Mouse (Mus musculus): Measurements from ENCODE around the gene Elmod1. TPM values are rescaled to one million over a fixed set of nuclear protein-coding genes. Genes with fewer than 3 reads are reported as not detected.
"Not testable (repeated sequence)": the region's sequence is repeated elsewhere in the genome, so short reads cannot be mapped to it uniquely, and the experiment has no call there.

Elmod1 gene
- polyA plus RNA-seq (2014; fragmentation: Nextera tagmentation; extraction: Ambion mirVana) = 2.6 and 3.6 TPM in 2 replicates

DNA sequence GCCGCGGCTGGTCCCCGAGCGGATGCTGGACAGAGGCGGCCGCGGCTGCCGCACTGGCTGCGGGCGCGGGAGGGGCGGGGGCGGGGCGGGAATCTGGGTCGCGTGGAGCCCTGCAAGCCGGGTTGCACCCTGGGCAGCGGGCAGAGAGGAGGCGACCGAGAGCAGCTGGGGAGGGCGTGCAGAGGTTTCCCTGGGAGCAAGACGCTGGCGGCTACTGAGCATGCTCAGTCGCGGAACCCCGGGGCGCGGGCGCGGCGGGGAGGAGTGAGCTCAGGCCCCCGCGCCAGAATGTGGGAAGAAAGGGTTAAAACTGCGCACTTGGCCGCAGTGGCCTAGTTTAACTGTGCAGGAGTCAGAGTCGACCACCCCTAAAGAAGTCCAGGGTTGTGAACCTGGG is at the start of gene Elmod1:
Elmod1 (minus strand) TSS at position 180 of the 397 bp plus-strand sequence.
- Histone ChIP-seq H3K27ac (ENCODE audit: low read depth, low read length) (peak within 1 kb of the TSS; percentile 48), H3K27me3 (ENCODE audit: control insufficient read depth, insufficient read depth, low read length) (peaks cover 7% of the 10 kb centered on the region; the same call in 1 of the 2 replicates), H3K36me3 (ENCODE audit: control insufficient read depth, insufficient read depth, low read length) (no peaks in the 10 kb centered on the region), H3K4me2 (replicated peaks; ENCODE audit: low read depth, low read length) (peak within 1 kb of the TSS; percentile 87), H3K9me3 (ENCODE audit: control insufficient read depth, low read length) (no peaks in the 10 kb centered on the region), H3K4me1 (replicated peaks; ENCODE audit: control insufficient read depth, insufficient read depth, low read length) (no peaks in the 10 kb centered on the region), H3K4me3 (ENCODE audit: low read depth, low read length) (peak within 1 kb of the TSS; percentile 69), H3K9ac (ENCODE audit: low read depth, low read length) (peak within 1 kb of the TSS; percentile 64)
- ATAC-seq (ENCODE audit: low FRiP score) (peak; percentile 91), DNase-seq (ENCODE audit: low spot score) (no peak)
- whole genome bisulfite sequencing = under 1% methylated on average over 33 of the region's 36 CpGs

GRCm38 (mm10) chr9:54022795-54023194 is 47.7 kb upstream of the Elmod1 start:
- WGBS = 85% methylated on average over 3 of the region's 3 CpGs
- no peak overlapping the region for H3K4me2 ChIP-seq (replicated peaks; ENCODE audit: low read depth, low read length)
- H3K9ac ChIP-seq (ENCODE audit: low read depth, low read length) = no peak overlapping the region
- ATAC-seq (ENCODE audit: low FRiP score) (no peak), DNase-seq (ENCODE audit: low spot score) (no peak)
- H3K9me3 ChIP-seq (ENCODE audit: control insufficient read depth, low read length) = no peaks in the 10 kb centered on the region
- no peaks in the 10 kb centered on the region for H3K4me1 ChIP-seq (replicated peaks; ENCODE audit: control insufficient read depth, insufficient read depth, low read length)
- no peaks in the 10 kb centered on the region for H3K36me3 ChIP-seq (ENCODE audit: control insufficient read depth, insufficient read depth, low read length)
- H3K4me3 ChIP-seq (ENCODE audit: low read depth, low read length) = no peak overlapping the region
- H3K27me3 ChIP-seq (ENCODE audit: control insufficient read depth, insufficient read depth, low read length) = no peaks in the 10 kb centered on the region
- no peak overlapping the region for H3K27ac ChIP-seq (ENCODE audit: low read depth, low read length)

DNA sequence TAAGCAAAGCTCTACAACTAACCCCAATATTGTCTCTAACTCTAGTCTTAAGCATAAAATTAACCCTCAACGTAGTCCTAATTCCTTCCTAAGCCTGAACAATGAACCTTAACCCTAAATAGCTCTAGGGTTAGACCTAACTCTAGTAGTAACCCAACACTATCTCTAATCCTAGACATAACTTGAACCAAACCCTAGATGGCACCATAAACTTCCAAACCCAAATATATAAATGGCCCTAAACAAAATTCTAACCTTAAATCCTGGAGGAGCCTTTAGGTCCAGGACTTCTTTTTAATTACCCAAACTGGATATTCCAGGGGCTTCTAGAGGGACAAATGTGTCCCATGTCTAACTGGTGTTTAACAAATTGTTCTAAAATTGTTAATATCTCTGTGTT is 19.4 kb upstream of the Elmod1 start:
- no peak overlapping the region for H3K9ac ChIP-seq (ENCODE audit: low read depth, low read length)
- H3K36me3 ChIP-seq (ENCODE audit: control insufficient read depth, insufficient read depth, low read length) = no peaks in the 10 kb centered on the region
- no peaks in the 10 kb centered on the region for H3K27me3 ChIP-seq (ENCODE audit: control insufficient read depth, insufficient read depth, low read length)
- ATAC-seq (ENCODE audit: low FRiP score) = no peak
- no peak overlapping the region for H3K4me2 ChIP-seq (replicated peaks; ENCODE audit: low read depth, low read length)
- 67% methylated on average over 1 of the region's 1 CpGs for WGBS
- H3K4me3 ChIP-seq (ENCODE audit: low read depth, low read length) = no peak overlapping the region
- no peaks in the 10 kb centered on the region for H3K4me1 ChIP-seq (replicated peaks; ENCODE audit: control insufficient read depth, insufficient read depth, low read length)
- no peaks in the 10 kb centered on the region for H3K9me3 ChIP-seq (ENCODE audit: control insufficient read depth, low read length)
- H3K27ac ChIP-seq (ENCODE audit: low read depth, low read length) = no peak overlapping the region
- no peak for DNase-seq (ENCODE audit: low spot score)

GRCm38 (mm10) chr9:53992567-53992966 is 17.5 kb upstream of the Elmod1 start:
- not testable (repeated sequence) for DNase-seq (ENCODE audit: low spot score); H3K9me3 ChIP-seq (ENCODE audit: control insufficient read depth, low read length); ATAC-seq (ENCODE audit: low FRiP score); H3K27me3 ChIP-seq (ENCODE audit: control insufficient read depth, insufficient read depth, low read length); H3K4me1 ChIP-seq (replicated peaks; ENCODE audit: control insufficient read depth, insufficient read depth, low read length); H3K9ac ChIP-seq (ENCODE audit: low read depth, low read length); H3K36me3 ChIP-seq (ENCODE audit: control insufficient read depth, insufficient read depth, low read length); H3K27ac ChIP-seq (ENCODE audit: low read depth, low read length); H3K4me3 ChIP-seq (ENCODE audit: low read depth, low read length); H3K4me2 ChIP-seq (replicated peaks; ENCODE audit: low read depth, low read length)

DNA sequence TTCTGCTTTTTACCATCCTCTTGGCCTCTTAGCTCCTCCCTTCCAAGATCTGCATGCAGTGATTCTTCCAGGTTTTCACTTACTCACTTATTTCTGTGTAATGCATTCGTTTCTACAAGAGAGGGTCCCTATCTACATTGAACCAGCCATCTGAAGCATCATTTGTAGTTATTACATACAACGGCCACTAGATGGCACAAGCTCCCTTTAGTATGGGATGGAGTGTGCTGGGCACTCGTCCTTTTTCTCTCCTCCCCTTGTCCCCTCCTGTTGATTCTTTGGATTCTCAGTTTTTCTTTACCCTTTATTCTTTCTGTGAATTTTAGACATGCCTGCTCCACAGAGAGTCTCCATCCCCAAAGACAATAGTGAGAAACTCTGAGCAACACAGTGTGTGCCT is 15.8 kb upstream of the Elmod1 start:
- ATAC-seq (ENCODE audit: low FRiP score) = peak; percentile 56; the same call in 1 of the 2 replicates

GRCm38 (mm10) chr9:53986972-53987371 is 11.9 kb upstream of the Elmod1 start:
- H3K36me3 ChIP-seq (ENCODE audit: control insufficient read depth, insufficient read depth, low read length) = no peaks in the 10 kb centered on the region
- H3K9ac ChIP-seq (ENCODE audit: low read depth, low read length) = no peak overlapping the region
- ATAC-seq (ENCODE audit: low FRiP score) (no peak), DNase-seq (ENCODE audit: low spot score) (peak; percentile 38)
- H3K4me1 ChIP-seq (replicated peaks; ENCODE audit: control insufficient read depth, insufficient read depth, low read length) = no peaks in the 10 kb centered on the region
- H3K4me3 ChIP-seq (ENCODE audit: low read depth, low read length) = no peak overlapping the region
- no peak overlapping the region for H3K27ac ChIP-seq (ENCODE audit: low read depth, low read length)
- H3K4me2 ChIP-seq (replicated peaks; ENCODE audit: low read depth, low read length) = no peak overlapping the region
- WGBS = 48% methylated on average over 3 of the region's 3 CpGs
- H3K9me3 ChIP-seq (ENCODE audit: control insufficient read depth, low read length) = no peaks in the 10 kb centered on the region
- no peaks in the 10 kb centered on the region for H3K27me3 ChIP-seq (ENCODE audit: control insufficient read depth, insufficient read depth, low read length)

More for the DNA sequence above, 15.8 kb upstream of the Elmod1 start:
- Histone ChIP-seq H3K36me3 (ENCODE audit: control insufficient read depth, insufficient read depth, low read length) (no peaks in the 10 kb centered on the region), H3K4me3 (ENCODE audit: low read depth, low read length) (no peak overlapping the region), H3K9me3 (ENCODE audit: control insufficient read depth, low read length) (no peaks in the 10 kb centered on the region), H3K27ac (ENCODE audit: low read depth, low read length) (no peak overlapping the region), H3K9ac (ENCODE audit: low read depth, low read length) (no peak overlapping the region), H3K4me2 (replicated peaks; ENCODE audit: low read depth, low read length) (no peak overlapping the region), H3K27me3 (ENCODE audit: control insufficient read depth, insufficient read depth, low read length) (no peaks in the 10 kb centered on the region), H3K4me1 (replicated peaks; ENCODE audit: control insufficient read depth, insufficient read depth, low read length) (no peaks in the 10 kb centered on the region)
- 13% methylated on average over 3 of the region's 3 CpGs for WGBS
- DNase-seq (ENCODE audit: low spot score) = peak; percentile 79

DNA sequence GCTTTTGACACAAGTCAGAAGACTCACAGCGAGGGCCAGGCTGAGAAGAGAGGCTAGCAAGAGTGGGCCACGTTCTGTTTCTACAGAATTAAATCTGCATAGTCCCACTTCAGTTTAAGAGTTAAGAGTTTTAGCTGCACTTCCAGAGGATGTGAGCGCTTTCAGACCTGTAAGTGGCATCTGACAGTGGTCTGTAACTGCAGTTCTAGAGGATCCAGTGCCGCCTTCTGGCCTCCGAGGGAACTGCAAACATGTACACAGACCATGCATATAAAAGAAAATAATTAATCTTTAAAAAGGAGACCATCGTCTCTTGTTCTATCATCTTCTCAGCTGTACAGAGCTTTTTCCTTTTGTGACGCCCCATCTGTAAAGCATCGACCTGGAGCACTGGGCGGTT is 9.8 kb upstream of the Elmod1 start:
- H3K4me1 ChIP-seq (replicated peaks; ENCODE audit: control insufficient read depth, insufficient read depth, low read length) = no peaks in the 10 kb centered on the region
- H3K9ac ChIP-seq (ENCODE audit: low read depth, low read length) = no peak overlapping the region
- WGBS = 34% methylated on average over 9 of the region's 9 CpGs
- no peaks in the 10 kb centered on the region for H3K27me3 ChIP-seq (ENCODE audit: control insufficient read depth, insufficient read depth, low read length)
- H3K27ac ChIP-seq (ENCODE audit: low read depth, low read length) = no peak overlapping the region
- H3K4me3 ChIP-seq (ENCODE audit: low read depth, low read length) = no peak overlapping the region
- ATAC-seq (ENCODE audit: low FRiP score) (peak; percentile 10; the same call in 1 of the 2 replicates), DNase-seq (ENCODE audit: low spot score) (peak; percentile 79)
- H3K36me3 ChIP-seq (ENCODE audit: control insufficient read depth, insufficient read depth, low read length) = no peaks in the 10 kb centered on the region
- H3K4me2 ChIP-seq (replicated peaks; ENCODE audit: low read depth, low read length) = no peak overlapping the region
- H3K9me3 ChIP-seq (ENCODE audit: control insufficient read depth, low read length) = no peaks in the 10 kb centered on the region

DNA sequence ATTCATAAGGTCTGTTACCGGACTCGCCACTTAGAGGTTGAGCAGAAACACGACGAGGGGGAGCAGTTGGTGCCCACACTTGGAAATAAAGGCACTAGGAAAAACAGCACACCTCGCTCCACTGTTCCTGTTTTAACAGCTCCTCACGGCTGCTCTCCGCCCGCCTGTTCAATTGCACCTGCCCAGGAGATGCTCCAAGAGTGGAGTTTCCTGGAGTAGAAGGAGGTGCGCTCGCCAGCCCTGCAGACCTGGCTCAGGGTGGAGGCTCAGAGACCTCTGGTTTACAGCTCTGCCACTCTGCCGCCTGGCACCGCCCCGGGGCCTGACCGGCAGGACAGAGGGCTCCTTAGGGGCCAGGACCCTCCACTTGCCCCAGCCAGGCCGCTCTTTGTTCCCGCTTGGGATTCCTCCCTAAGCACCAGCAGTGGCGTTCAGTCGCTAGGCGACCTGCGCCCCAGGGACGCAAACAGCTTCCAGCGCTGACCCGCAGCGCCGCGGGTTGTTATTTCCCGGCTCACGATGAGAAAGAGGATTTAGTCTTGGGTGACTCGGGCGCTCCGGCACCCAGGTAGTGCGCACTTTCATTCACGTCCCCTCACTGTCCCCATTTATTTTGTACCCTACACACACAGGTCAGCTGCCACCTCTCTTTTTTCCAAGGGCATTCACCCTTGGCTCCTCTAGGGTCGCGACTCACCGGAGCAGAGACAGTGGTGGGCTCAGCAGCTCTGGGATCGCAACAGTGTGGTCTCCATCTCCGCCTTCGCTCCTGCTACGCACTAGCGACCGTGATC is 576 bp downstream of the Elmod1 start:
- no peaks in the 10 kb centered on the region for H3K9me3 ChIP-seq (ENCODE audit: control insufficient read depth, low read length)
- peaks cover 7% of the 10 kb centered on the region; the same call in 1 of the 2 replicates for H3K27me3 ChIP-seq (ENCODE audit: control insufficient read depth, insufficient read depth, low read length)
- H3K4me1 ChIP-seq (replicated peaks; ENCODE audit: control insufficient read depth, insufficient read depth, low read length) = no peaks in the 10 kb centered on the region
- H3K27ac ChIP-seq (ENCODE audit: low read depth, low read length) = peak overlapping the region; percentile 48
- WGBS = 1% methylated on average over 42 of the region's 42 CpGs
- H3K9ac ChIP-seq (ENCODE audit: low read depth, low read length) = peak overlapping the region; percentile 64
- peak overlapping the region; percentile 69 for H3K4me3 ChIP-seq (ENCODE audit: low read depth, low read length)
- peak overlapping the region; percentile 87 for H3K4me2 ChIP-seq (replicated peaks; ENCODE audit: low read depth, low read length)
- DNase-seq (ENCODE audit: low spot score) (peak; percentile 74), ATAC-seq (ENCODE audit: low FRiP score) (peak; percentile 89)
- no peaks in the 10 kb centered on the region for H3K36me3 ChIP-seq (ENCODE audit: control insufficient read depth, insufficient read depth, low read length)

- Histone ChIP-seq H3K27ac (ENCODE audit: low read depth, low read length) (no peak overlapping the region), H3K27me3 (ENCODE audit: control insufficient read depth, insufficient read depth, low read length) (peaks cover 7% of the 10 kb centered on the region; the same call in 1 of the 2 replicates), H3K36me3 (ENCODE audit: control insufficient read depth, insufficient read depth, low read length) (no peaks in the 10 kb centered on the region), H3K4me2 (replicated peaks; ENCODE audit: low read depth, low read length) (peak overlapping the region; percentile 87), H3K9ac (ENCODE audit: low read depth, low read length) (peak overlapping the region; percentile 64), H3K9me3 (ENCODE audit: control insufficient read depth, low read length) (no peaks in the 10 kb centered on the region), H3K4me1 (replicated peaks; ENCODE audit: control insufficient read depth, insufficient read depth, low read length) (no peaks in the 10 kb centered on the region), H3K4me3 (ENCODE audit: low read depth, low read length) (peak overlapping the region; percentile 69)
- ATAC-seq (ENCODE audit: low FRiP score) (0 out of 2 replicates have a peak, but pooled peaks have one; percentile 20), DNase-seq (ENCODE audit: low spot score) (no peak)
- WGBS = 20% methylated on average over 13 of the region's 13 CpGs
Observed at GRCm38 (mm10) chr9:53973929-53974327, 1.2 kb downstream of the Elmod1 start.

All from hindbrain, embryonic 11.5 days (tissue).